Mouse (Mus musculus) heart, adult 11 months (tissue): ENCODE results near the gene Mtus2.

Experiments
- DNase-seq: peaks from one replicate; pipeline ENCODE4 v3.0.0; 2022

Mtus2 gene

DNA sequence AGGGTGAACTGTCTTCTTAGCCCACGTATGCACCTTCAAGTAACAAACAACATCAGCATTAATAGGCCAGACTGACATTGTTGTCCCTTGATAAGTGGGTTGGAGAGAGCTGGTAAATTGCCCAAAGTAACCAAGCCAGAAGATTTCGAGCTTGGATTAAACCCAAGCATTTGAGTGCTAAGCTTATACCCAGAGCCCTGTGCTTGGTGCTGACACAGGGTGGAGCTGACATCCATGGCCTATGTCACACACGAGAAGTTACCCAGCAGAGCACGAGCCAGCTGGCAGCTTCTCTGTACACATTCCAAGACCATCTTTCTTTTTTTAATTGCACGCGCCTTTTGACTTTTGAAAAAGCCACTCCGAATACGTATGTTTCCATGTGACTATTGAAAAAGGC lies 259.7 kb downstream of the Mtus2 start:
- peak; percentile 85 for DNase-seq

- peak; percentile 43 for DNase-seq
These were observed 265.8 kb downstream of the Mtus2 start for GRCm38 (mm10) chr5:148222898-148223297.

DNA sequence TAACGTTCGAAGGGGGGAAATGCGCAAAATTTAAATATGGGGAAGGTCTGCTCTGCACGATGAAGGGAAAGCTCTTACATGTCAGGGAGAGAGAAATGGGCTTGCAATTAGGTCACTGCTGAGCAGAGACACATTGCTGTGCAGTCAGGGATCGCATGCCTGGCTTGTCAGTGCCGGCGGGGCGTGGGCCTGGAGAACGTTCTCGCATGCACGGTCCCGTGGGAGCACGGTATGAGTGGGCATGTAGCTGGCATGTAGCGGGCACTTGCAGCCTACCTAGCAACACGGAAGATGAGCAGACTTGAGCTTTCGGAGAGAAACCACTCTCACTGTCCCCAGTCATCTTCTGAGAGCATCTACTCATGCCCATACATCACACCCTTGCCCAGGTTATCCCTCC lies 266.9 kb downstream of the Mtus2 start:
- peak; percentile 70 for DNase-seq

DNA sequence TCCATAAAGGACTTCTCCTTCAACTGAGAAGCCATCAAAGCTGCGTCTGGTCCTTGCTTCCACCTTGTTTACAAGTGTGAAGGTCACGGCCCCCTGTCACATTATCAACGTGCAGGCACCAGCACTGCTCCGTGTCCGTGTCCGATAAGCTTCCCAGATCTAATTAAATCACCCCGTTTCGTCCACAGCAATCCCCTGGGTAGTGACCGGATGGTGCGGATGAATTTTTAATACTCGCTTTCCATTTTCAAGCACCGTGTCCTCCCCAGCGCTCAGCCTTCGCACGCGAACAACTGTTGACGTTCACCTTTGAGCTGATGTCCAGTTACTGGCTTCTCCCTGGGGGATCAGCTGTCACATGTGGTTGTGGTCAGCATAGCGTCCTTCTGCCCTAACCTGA lies 276.6 kb downstream of the Mtus2 start:
- peak; percentile 68 for DNase-seq

DNA sequence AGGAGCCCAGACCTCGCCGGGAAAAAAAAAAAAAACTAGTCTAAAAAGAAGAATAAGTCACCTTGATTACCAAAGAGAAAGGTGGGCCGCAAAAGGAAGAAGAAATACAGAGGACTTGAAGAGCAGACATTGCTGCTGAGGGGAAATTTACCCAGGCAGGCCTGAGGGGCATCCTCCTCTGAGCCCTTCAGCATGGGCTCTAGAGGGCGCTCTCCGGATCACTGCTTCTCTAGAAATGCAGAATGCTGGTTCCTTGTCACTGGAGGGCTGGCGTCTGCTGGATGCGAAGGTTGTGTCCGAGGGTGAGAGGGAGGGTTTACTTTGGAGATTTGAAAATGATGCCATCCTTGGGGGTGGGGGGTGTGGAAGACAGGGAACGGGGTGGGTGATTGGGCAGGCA lies 279.5 kb downstream of the Mtus2 start:
- DNase-seq = peak; percentile 79

DNA sequence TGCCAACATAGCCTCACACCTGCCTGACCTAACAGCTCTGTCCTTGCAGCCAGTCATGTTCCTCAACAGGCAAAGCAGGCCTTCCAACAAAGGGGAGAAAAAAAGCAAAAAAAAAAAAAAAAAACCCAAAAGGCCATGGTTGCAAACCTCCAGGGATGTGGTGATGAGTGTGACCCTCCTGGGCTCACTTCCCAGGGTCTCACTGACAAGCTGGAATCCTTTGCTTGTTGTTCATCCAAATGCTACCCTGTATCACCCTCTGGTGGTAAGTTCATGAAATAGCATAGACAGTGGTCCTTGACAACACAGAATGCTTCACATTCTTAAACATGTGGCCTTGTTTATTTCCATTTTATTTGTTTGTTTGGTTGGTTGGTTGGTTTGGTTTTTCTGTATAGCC lies 281.9 kb downstream of the Mtus2 start:
- peak; percentile 43 for DNase-seq

DNA sequence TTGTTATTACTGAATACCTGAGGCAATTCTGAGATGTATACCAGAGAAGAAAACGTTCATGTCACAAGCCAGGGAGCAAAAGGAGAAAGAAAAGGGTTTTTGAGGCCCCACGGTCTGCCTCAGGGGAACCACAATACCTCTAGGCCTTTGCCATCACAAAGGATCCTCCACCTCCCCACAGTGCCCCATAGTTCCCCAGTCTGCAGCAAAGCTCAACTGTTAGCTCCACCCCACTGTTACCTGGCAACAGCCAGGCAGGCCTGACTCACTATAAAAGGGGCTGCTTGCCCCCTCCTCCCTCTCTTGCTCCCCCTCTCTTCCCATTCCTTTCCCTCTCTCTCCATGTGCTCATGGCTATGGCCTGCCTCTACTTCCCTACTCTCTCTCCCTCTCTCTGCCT lies 282.6 kb downstream of the Mtus2 start:
- DNase-seq = peak; percentile 60

- peak; percentile 79 for DNase-seq
These were observed 284.8 kb downstream of the Mtus2 start for GRCm38 (mm10) chr5:148241932-148242331.

GRCm38 (mm10) chr5:148244471-148244870 lies 287.4 kb downstream of the Mtus2 start:
- peak; percentile 60 for DNase-seq

DNA sequence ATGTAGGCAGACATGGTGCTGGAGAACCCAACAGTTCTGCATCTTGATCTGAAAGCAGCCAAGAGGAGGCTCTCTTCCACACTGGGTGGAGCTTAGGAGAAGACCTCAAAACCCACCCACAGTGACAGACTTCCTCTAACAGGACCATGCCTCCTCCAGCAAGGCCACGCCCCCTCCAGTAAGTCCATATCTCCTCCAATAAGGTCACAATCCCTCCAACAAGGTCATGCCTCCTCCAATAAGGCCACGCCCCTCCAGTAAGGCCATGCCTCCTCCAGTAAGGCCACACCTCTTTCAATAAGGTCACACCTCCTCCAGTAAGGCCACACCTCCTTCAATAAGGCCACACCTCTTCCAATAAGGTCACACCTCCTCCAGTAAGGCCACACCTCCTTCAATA lies 288.3 kb downstream of the Mtus2 start:
- peak; percentile 71 for DNase-seq

GRCm38 (mm10) chr5:148248236-148248635 lies 291.1 kb downstream of the Mtus2 start:
- DNase-seq = peak; percentile 87

DNA sequence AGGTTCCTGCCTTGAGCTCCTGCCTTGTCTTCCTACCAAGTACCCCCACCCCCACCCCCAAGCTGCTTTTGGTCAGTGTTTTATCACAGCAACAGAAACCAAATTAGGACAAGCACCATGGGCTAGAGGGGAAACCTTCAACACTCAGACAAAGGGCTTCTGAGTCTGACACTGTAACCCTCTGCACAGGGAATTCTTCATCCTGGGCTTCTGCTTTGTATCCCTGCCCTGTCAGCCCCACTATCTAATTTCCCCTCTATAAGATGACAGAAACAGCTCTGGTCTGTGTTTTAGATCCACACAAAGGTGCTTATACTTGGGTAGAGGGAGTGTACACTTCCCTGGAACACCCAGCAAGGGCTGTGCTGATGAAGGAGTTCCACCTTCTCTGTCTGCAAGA lies 294.7 kb downstream of the Mtus2 start:
- DNase-seq = no peak

GRCm38 (mm10) chr5:148262016-148262415 lies 304.9 kb downstream of the Mtus2 start:
- DNase-seq = no peak

DNA sequence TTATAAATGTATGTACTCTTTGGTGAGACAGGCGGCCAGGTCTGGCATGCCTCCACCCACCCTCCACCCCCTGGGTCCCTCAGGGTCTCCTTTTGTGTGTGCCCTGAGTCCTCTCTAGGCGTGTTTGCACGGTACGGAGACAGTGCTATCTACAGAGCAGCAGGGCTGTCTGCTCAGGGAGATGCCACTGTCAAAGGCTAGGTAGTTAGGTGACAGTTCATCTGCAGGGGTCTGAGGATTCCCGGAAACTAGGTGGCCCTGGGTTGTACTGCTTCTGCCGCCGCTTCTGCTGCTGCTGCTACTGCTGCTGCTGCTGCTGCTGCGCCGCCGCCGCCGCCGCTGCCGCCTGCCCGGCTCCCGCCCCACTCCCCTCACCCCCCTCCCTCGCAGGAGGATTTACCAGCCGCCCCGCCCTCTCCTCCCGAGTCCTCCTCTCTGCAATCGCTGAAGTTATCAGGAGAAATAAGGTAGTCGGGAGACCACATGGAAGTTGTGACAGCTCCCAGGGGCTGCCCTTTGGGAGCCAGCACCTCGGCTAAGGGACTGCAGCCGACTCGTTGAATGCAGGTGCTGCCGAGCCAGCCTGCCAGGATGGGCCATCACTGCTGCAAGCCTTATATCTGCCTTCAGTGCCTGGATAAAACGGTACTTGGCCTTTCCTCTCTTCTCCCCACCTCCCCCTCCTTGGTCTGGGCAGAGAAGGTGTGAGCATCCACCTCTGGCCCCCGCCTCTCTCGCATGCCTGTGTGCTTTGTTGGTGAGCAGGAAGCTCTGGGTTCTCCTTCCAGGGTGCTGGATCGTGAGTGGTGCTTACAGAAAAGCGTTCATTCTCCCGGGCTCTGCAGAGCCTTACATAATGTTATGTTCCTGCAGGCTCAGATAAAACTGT lies 307.9 kb downstream of the Mtus2 start:
- DNase-seq = peak; percentile 95

- DNase-seq = no peak
These were observed 309.7 kb downstream of the Mtus2 start for GRCm38 (mm10) chr5:148266841-148267240.

DNA sequence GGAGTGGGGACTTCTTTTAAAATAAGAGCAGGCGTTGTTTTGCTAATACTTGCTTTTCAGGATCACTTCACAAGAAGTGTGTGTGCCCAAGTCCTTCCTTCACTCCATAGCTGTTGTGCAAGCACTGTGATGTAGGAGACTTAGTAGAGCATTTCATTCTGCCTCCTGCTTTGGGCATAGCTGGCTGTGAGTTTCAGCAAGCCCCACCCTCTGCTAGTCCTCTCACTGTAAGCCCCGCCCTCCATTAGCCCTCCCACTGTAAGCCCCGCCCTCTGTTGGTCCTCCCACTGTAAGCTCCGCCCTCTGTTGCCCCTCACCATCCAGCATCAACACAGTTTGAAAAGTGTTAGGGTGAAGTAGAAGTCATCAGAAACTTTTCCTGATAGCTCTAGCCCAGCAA lies 310.3 kb downstream of the Mtus2 start:
- peak; percentile 90 for DNase-seq

DNA sequence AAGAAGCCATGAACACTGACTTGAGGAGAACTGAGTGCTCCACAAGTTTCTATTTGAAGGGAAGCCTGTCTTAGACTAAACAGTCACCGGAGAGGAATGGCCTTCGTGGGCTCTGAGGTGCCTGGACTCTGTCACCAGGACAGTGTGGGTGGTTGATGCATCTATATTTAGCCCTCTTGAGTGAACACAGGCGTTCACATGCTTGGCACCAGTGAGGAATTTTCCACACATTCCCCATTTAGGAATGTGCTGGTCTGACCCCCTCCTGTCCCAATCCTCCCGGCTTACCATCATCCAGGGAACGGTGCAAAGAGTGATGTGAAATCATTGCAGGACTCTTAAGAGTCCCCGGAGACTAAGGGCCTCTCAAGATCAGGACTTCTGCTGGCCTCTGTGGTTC lies 314.9 kb downstream of the Mtus2 start:
- DNase-seq = peak; percentile 98

DNA sequence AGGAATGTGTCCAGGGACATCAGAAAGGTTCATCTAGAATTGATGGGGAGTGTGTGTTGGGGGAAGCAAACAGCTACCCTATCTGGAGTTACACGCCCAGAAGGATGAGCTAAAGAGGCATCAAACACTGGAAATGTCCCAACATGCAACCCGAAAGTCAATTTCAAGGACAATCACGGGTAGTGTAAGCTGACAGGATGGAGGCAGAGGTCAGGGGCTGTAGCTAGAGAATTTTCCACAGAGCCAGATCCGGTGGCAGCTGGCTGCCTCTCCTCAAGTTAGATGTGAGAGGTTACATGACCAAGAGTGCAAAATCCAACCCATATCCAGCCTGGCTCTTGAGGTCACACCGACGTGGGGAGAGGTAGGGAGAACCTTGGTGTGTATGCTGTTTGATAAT lies 315.7 kb downstream of the Mtus2 start:
- peak; percentile 95 for DNase-seq

GRCm38 (mm10) chr5:148278233-148278632 lies 321.1 kb downstream of the Mtus2 start:
- no peak for DNase-seq

DNA sequence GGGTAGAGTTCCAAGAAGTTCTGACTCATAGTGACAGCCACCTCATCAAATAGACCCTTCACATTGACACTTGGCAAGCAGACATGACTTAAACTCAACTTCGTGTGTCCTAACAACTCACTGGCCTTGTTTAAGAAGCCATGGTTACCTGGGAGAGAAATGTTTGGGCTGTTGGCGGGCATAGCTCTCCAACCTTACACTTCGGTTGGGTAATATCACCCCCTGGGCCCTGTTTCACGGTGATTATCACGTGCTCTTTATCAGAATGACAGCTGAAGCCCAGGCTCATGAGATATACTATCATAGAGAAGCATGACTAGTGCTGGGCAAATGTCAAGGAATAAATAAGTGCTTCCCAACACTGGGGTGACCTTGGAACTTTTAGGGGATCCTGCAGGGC lies 323.2 kb downstream of the Mtus2 start:
- peak; percentile 91 for DNase-seq

- no peak for DNase-seq
These were observed 325.0 kb downstream of the Mtus2 start for GRCm38 (mm10) chr5:148282093-148282492.

DNA sequence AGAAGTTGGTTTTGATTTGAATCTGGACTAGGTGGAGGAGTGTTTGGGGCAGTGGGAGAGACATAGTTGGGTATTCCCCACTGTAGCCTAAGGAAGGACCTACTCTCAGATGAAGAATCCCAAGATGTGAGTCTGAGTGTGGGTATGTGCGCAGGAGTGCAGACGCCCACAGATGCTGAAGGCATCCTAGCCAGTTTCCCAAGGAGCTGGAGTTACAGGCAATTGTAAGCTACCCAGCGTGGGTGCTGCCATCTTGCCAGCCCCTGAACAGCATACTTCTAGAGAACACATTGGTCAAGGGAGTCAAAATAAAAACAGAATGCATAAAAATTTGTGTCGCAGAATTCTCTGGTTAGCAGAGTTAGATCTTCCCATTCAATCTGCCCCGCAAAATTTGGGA lies 325.5 kb downstream of the Mtus2 start:
- no peak for DNase-seq

- no peak for DNase-seq
These were observed 326.1 kb downstream of the Mtus2 start for GRCm38 (mm10) chr5:148283177-148283576.

DNA sequence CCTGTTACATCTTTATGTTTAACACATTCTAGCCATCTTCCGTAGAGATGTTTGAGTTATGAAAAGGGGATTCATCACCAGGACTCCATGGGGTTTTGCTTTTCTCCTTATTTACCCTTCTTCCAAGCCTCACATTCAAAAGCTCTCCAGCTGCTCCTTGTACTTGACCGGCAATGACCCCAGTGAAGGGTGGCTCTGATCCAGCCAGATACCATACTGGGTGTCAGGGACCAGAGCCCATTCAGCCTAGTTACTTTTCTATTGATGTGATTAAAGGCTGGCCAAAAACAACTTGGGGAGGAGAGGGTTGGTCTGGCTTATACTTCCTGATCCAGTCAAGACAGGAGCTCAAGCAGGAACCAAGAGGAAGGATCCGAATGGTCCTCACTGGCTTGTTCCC lies 326.5 kb downstream of the Mtus2 start:
- peak; percentile 92 for DNase-seq

GRCm38 (mm10) chr5:148287529-148287928 lies 330.4 kb downstream of the Mtus2 start:
- DNase-seq = no peak
